Mouse (Mus musculus) heart, postnatal 14 days (tissue): ENCODE data around the gene Idua. TPM values are rescaled to one million over a fixed set of nuclear protein-coding genes. Genes with fewer than 3 reads are reported as not detected.
"Not testable (repeated sequence)": the region's sequence is repeated elsewhere in the genome, so short reads cannot be mapped to it uniquely, and the experiment has no call there.

Experiments used
- DNase-seq, 2 experiments: peaks; one replicate each; pipeline ENCODE4 v3.0.0; 2021 to 2022
- intact Hi-C: fragments of 180-260 bp; cut with DNase I; formaldehyde crosslinking; loops from one replicate; pipeline ENCODE4 v1.15.1; 2025
- long read RNA-seq, 2 experiments: library from polyadenylated mRNA; stranded (forward); transcript quantifications; one replicate each; pipeline ENCODE4 v2.0.0; 2021
- total RNA-seq, 2 experiments: library from RNA; stranded (reverse); gene quantifications; 2 replicates each; pipeline ENCODE4 v1.2.3; 2021

Idua gene
- 10 to 100 TPM; 16.7 to 16.9 TPM for total RNA-seq
- long read RNA-seq, experiment 1, transcript Idua-202 (14 exons, 3,373 nt), result major isoform, 20 of 27 reads
- long read RNA-seq, experiment 1, partial matches to known transcripts, result 0 of 27 reads
- long read RNA-seq, experiment 1, other reads (novel, unspliced or antisense), result 7 of 27 reads
- long read RNA-seq, experiment 2, transcript Idua-202 (14 exons, 3,373 nt), result major isoform, 14 of 23 reads
- long read RNA-seq, experiment 2, partial matches to known transcripts, result 1 of 23 reads
- long read RNA-seq, experiment 2, other reads (novel, unspliced or antisense), result 8 of 23 reads

- intact Hi-C loops, result no loop called here
- no peak for DNase-seq
Observed at GRCm38 (mm10) chr5:108659698-108660631, at the start of gene Idua. Idua (plus strand) TSS chr5:108660331.

GRCm38 (mm10) chr5:108610426-108610825 lies 49.7 kb upstream of the Idua start:
- intact Hi-C loops, result no loop called here
- no peak for DNase-seq

- peak in 1 of 2 experiments; percentile 6 for DNase-seq
- intact Hi-C loops, result no loop called here
Observed at GRCm38 (mm10) chr5:108621870-108622269, 38.3 kb upstream of the Idua start.

GRCm38 (mm10) chr5:108626050-108626660 lies 34.0 kb upstream of the Idua start:
- intact Hi-C loops, result no loop called here
- DNase-seq, result no peak

- intact Hi-C loops, result loop anchor here (2.0 kb wide), 1 partner anchor 40 kb away; the partner anchor contains the start of gene Dgkq
- no peak for DNase-seq
Observed at GRCm38 (mm10) chr5:108628891-108629633, 31.1 kb upstream of the Idua start.

GRCm38 (mm10) chr5:108629634-108630483 lies 30.3 kb upstream of the Idua start, which contains the start of the genes Gak and Tmem175:
Gak (minus strand) TSS chr5:108629755.
Tmem175 (plus strand) TSS chr5:108629770.
- DNase-seq, result peak; percentile 93 to 94
- intact Hi-C loops, result loop anchor here (2.0 kb wide), 1 partner anchor 39 kb away; the partner anchor contains the start of gene Dgkq

- DNase-seq, result no peak
- intact Hi-C loops, result no loop called here
Observed at GRCm38 (mm10) chr5:108633676-108634075, 26.5 kb upstream of the Idua start.

- intact Hi-C loops, DNase-seq: not testable (repeated sequence)
Observed at GRCm38 (mm10) chr5:108634088-108634487, 26.0 kb upstream of the Idua start.

- DNase-seq, result no peak
- intact Hi-C loops, result no loop called here
Observed at GRCm38 (mm10) chr5:108636172-108636571, 24.0 kb upstream of the Idua start.

- intact Hi-C loops, result no loop called here
- no peak for DNase-seq
Observed at GRCm38 (mm10) chr5:108643674-108644073, 16.5 kb upstream of the Idua start.

- no peak for DNase-seq
- intact Hi-C loops, result no loop called here
Observed at GRCm38 (mm10) chr5:108645651-108646342, 14.3 kb upstream of the Idua start.

GRCm38 (mm10) chr5:108646343-108646660 lies 13.8 kb upstream of the Idua start:
- DNase-seq, result no peak
- intact Hi-C loops, result no loop called here

- DNase-seq, result no peak
- intact Hi-C loops, result no loop called here
Observed at GRCm38 (mm10) chr5:108647311-108647710, 12.8 kb upstream of the Idua start.

- DNase-seq, result no peak
- intact Hi-C loops, result no loop called here
Observed at GRCm38 (mm10) chr5:108647820-108648465, 12.2 kb upstream of the Idua start.

GRCm38 (mm10) chr5:108648937-108649576 lies 11.1 kb upstream of the Idua start:
- DNase-seq, result no peak
- intact Hi-C loops, result no loop called here

GRCm38 (mm10) chr5:108650341-108650740 lies 9.8 kb upstream of the Idua start:
- intact Hi-C loops, result loop anchor here (5.0 kb wide), 1 partner anchor 223 kb away; no protein-coding TSS in a partner anchor
- DNase-seq, result no peak

- intact Hi-C loops, result loop anchor here (5.0 kb wide), 1 partner anchor 224 kb away; no protein-coding TSS in a partner anchor
- no peak for DNase-seq
Observed at GRCm38 (mm10) chr5:108651136-108651720, 8.9 kb upstream of the Idua start.
